Mouse (Mus musculus): ENCODE results near the gene P2ry6. TPM values are rescaled to one million over a fixed set of nuclear protein-coding genes. Genes with fewer than 3 reads are reported as not detected.

The P2ry6 gene
- polyA plus RNA-seq (2015; fragmentation: Nextera tagmentation; extraction: Ambion mirVana): 6.0 and 6.4 TPM in 2 replicates

DNA sequence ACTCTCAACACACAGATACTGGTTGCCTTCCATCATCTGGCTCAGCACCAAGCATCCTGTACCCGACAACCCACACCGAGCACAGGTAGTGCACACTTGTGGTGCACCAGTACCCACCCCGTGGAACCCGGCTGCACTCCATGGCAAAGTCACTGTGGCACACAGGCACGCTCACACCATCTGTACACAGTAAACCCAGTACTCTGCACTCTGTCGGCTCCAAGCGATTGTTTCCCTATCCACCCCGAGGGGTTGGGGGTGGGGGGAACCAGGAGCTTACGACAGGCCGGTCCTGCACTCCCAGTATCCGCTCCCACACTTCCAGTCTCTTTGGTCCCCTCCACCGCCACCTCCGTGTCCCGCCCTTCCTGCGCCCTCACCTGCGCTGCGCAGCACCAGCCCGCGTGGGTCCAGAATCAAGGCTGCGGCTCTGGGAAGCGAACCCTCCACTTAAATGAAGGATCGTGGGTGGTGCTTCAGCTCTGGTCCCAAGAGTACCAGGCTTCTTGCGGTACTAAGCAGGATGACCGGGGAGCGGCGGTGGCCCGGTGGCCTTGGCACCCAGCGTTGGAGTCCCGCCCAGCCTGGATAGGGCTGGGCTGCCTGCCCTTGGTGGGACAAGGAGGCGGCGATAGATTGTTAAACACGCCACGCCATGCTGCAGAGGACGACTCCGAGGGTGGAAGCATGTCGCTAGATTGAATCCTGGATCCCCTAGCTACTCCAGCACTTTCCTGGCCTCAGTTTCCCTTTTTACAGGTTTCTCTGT is at the start of gene P2ry6:
TSS of gene P2ry6 (minus strand) at position 515 of the 769 bp plus-strand sequence.
- no peak for DNase-seq (ENCODE audit: low spot score)

DNA sequence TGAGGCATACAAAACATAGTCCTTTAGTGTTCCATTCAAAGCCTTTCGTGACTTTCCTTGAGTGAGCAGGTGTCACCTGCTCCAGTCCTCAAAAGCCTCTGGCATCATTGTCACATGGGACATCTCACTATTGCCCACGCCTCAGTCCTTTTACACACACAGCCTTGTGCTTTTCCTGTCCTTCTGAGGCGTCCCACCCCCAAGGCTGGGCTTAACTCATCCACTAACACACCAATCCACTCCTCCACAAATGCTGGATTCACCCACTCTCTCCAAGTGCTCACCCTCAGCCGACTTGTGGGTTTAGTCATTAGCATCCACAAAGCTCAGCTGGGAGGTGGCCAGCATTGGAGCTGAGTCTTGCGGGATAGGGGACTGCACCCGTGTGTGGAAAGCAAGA is 43.0 kb upstream of the P2ry6 start:
- no peak for DNase-seq (ENCODE audit: low spot score)

DNA sequence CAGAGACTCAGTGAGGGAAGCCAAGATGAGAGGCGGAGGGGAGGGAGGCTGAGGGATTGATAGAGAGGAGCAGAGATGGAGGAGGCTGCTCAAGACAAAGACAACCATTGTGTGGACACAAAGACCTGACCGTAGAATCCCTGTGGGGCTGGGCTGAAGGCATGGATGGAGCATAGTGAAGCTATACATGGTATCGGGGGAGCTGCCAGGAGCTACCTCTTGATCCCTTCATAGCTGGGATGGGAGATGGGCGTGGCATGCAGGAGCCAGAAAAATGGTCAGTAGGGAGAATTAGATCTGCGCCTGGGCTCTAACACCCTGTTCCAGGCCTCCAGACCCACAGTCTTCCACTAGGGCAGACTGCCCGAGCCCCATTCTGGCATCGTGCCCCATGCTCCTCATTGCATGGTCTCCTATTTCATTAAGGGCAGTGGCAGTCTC is 42.6 kb upstream of the P2ry6 start:
- DNase-seq (ENCODE audit: low spot score): no peak

DNA sequence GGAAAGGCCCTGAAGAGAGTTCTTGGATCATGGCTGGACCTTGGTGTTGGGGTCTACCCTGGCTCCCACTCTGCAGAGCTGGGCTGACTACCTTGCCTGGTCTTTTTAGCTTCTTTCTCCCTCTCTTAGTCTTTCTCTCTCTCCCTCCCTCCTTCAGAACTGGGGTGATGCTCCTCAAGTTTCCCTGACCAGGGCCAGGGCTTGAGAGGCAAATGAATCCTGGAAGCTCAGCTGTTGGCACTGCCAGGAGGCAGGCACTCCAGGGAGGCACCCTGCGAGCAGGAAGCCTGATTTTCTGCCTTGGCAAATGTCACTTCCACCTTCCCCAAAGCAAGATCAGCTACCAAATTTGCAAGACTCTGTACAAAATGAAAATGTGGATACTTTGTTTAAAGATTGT is 40.5 kb upstream of the P2ry6 start:
- no peak for DNase-seq (ENCODE audit: low spot score)

DNA sequence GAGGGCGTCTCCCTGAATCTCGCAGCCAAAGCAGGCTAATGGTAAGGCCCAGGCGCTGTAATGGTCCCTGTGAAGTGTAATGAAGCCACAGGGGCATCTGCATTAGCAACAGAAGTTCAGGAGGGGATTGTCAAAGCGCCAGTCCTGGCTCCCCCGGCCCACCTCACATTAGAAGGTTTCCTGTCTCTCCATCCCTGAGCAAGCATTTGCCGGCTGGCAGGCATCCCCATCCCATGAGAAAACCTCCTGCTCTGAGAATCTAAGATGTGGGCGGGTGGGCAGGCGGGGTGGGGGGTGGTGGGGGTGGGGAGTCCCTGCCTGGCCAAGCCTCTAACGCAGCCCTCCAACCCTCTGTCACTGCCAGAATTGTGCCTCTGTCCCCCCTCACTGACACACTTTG is 39.6 kb upstream of the P2ry6 start:
- DNase-seq (ENCODE audit: low spot score): no peak

DNA sequence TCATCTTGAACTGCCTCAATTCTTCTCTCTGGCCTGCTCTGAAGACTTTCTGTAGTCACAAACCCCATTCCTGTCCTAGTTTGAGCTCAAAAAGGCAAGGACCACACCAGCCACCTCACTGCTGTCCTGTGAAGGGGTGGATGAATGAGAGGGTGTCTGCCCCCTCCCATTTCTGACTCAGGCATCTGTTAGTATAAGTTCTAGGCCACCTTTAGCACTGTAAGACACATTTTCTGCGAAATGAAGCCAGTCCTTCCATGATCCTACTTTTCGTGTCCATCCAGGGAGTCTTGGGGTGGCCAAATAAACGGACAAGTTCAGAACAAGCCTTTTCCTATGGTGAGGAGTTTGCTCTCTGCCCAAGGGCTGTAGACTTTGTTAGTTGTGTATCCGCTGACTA is 38.1 kb upstream of the P2ry6 start, which contains the start of gene P2ry2:
TSS of gene P2ry2 (minus strand) at position 326 of the 400 bp plus-strand sequence.
- DNase-seq (ENCODE audit: low spot score): no peak

DNA sequence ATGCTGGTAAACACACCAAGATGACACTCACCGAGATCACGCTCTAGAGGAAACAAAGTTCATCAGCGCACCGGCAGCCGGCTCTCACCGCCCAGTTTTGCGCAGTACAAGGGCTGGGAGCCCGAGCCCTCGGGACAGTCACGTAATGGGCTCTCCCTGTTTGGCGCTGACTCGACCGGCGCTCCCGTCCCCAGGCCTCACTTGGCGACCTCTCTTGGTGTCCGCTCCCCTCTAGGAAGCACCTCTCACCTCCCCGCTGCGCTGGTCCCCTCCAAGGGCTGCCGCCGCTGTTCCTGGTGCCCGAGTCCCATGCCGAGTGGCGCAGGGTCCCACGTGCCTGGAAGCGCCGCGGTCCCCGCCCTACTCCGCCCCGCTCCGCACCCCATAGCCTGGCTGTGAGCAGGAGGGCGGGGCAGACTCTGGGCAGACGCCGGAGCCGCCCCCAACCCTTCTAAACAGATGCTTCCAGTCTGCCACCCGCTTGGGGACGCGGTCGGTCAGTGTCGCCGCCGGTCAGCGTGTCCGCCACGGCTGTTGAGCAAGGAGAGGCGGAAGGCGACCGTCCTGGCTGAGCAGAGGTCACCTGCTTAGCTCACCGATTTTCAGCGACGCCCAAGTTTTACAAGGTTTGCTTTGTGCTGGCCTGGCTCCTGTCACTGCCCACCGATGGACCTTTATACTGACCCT is 37.4 kb upstream of the P2ry6 start:
- DNase-seq (ENCODE audit: low spot score): peak; percentile 46

DNA sequence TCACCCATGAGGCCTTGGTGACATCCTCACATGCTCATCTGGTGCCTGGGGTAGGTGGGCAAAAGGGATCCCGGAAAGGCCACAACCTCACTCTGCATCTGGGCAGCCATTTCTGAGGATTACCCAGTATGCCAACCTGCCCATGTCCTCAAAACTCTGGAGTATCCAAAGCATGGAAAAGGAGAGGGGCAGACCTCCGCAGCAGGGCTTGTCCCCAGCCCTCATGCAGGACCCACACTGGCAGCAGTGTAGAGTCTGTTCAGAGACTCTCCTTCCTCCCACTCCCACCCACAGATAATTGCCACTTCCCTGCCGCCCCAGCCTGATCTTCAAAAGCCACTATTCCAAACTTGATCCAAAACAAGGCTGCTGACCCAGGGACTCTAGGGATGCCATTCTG is 36.3 kb upstream of the P2ry6 start:
- no peak for DNase-seq (ENCODE audit: low spot score)

DNA sequence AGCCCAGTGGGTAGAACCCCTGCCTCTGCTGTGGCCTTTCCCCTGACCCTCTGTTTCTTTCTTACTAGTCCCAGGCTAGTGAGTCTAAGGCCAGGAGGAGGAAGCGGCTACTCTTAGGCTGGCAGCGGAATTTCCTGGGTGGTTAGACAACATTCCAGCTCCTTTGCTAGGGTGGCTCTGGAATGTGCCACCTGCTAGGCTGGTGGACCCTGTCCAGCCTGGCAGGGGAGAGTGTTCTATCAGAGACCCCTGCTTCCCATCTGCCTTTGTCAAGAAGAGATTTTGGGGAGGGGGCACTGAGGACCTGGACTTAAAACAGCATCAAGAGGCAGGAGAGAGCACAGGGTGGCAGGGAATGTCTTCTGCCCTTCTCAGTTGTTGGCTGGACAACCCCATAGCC is 31.8 kb upstream of the P2ry6 start:
- DNase-seq (ENCODE audit: low spot score): no peak

DNA sequence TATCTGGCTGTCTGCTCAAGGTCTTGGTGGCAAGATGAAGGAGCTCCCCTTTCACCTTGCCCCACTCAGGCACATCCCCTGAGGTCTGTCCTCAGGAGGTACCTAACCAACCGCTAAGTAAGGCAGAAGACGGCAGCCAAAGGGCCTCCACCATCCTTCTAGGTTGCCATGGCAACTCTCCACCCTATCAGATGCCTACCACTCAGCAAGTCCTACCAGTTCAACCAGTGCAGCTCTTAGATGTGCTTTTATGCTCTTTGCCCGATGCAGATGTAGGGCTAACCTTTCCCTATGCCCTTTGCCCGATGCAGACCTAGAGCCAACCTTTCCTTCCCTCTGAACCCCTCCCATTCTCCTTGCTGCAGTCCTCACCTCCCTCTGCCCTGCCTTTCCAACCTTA is 30.7 kb upstream of the P2ry6 start:
- no peak for DNase-seq (ENCODE audit: low spot score)

DNA sequence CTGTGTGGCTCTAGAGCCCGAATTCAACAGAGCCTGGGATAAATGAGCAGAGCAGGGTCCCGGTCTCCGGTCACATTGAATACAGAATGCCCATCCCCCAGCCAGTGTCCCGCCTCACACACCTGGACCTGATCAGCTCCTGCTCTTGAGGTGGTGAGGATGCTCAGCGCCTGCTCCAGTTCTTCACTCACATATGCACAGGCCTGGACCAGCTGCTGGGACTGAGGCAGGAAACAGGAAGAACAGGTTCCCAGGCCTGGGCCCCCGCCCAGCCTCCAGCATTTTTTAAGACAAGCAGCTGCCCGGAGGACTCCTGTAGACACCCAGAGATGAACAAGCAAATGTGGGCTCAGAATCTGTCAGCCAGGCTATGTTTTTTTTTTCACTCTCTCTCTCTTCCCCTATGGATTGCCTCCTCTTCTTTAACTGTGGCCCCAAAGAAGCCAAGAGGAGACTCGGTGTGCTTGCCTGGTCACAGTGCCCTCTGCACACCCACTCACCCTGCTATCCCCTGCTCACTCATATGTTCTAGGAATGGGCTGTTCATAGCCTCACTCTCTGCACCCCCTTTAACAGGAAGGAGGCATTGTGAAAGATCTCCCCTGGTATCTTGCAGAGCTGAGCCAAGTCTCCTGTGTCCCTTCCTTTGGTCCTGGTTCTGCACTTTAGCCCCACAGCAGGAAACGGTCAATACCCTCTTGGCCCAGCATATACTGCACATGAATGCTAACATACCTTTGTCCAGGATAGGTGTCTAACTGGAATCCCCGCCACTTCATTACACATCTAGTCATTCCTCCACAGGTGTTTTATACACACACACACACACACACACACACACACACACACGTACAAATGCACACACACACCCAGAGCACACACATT is 29.2 kb upstream of the P2ry6 start:
- DNase-seq (ENCODE audit: low spot score): peak; percentile 15

DNA sequence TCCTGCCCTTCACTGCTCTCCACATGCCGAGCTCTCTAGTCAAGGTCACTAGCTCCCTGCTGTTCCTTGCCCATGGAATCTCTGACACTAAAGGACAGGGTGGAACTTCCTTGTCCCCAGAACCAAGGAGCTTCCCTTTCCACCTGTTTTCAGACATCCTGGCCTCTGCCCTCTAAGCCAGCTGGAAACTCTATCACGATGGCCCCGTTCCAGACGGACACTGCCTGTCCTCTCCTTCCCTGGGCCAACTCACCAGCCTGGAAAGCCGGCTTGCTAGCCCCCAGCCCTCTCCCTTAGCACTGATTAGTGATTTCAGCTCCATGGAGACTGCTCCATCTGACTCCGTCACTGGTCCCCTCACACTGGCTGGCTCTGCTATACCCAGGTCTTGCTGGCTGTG is 27.8 kb upstream of the P2ry6 start:
- DNase-seq (ENCODE audit: low spot score): no peak

DNA sequence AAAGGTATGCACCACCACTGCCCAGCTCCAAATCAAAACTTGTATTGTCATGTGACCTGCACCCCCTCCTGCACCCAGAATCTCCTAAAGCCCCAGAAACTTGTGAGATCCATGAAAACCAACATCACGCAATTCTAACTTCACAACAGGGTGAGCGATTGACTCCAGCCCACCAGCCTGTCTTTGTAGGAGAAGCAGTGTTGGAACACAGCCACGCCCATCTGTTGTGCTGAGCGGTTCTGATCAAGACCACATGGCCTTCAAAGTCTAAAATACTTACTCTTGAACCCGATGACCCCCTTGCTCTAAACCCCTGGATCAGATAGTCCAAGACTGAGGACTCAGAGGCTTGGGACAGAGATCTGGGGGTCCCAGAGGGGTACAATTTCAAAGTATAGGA is 25.2 kb upstream of the P2ry6 start:
- no peak for DNase-seq (ENCODE audit: low spot score)

DNA sequence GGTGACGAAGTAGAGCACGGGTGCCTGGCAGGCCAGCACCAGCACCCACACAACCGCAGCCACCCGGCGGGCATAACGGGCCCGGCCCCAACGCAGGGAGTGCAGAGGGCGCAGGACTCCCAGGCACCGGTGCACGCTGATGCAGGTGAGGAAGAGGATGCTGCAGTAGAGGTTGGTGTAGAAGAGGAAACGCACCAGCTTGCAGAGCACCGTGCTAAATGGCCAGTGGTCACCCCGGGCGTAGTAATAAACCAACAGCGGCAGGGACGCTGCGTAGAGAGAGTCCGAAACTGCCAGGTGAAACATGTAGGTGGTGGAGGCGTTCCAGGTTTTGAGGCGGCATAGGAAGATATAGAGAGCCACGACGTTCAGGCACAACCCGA is 24.1 kb upstream of the P2ry6 start:
- DNase-seq (ENCODE audit: low spot score): no peak

DNA sequence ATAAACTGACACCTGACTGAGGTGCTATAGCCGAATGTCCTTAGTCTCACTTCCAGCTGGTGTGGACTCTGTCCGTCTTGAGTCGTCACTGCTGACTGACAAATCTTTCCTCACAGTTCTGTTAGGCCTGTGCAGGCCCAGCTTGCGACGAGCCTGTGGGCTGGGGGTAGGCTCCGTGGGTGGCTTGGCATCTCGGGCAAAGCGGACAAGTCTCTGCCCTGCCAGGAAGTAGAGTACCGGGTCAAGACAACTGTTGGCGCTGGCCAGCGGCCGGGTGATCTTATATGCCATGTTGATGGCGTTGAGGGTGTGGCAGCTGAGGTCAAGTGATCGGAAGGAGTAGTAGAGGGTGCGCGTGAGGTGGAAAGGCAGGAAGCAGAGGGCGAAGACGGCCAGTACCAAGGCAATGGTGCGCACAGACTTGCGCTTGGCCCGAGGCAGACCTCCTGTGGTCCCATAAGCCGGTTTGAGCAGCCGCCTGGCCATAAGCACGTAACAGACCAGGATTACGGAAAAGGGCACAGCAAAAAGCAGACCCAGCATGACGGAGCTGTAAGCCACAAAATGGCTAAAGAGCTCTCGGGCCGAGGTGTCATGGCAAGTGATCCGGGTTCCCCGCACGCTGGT is 23.6 kb upstream of the P2ry6 start:
- DNase-seq (ENCODE audit: low spot score): no peak

DNA sequence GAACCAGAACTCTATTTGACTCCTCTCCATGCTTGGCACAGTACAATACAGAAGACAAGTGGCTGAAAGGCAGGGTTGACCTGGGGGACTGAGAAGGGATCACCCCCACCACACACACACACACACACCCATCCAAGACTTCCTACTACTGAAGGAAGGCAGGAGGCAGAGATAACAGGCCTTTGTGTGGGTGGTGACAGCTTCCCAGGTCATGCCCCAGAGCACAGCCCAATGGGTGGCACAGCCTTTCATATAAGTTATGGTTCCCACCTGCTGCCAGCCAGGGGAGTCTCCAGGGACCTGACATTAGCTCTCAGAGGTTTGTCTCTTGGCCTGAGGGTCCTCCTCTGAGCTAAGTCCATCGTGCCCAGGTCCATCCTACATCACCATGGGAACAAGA is 22.8 kb upstream of the P2ry6 start:
- DNase-seq (ENCODE audit: low spot score): no peak

DNA sequence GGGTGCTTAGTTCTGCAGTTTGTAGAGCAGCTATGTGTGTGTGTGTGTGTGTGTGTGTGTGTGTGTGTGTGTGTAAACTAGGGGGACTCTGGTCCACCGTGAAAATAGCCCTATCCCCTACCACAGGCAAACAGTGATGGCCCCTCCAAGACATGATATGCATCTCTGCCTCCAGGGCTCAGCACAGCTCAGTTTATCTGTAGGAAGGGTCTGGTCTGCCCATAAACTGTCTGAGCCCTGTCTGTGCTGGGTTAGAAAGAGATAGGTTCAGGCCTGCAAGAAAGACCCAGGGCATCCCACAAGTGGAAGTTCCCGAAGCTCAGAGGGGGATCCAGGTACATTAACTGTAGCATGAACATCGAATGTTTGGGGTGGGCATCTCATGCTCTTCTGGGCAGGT is 21.5 kb upstream of the P2ry6 start:
- DNase-seq (ENCODE audit: low spot score): no peak

DNA sequence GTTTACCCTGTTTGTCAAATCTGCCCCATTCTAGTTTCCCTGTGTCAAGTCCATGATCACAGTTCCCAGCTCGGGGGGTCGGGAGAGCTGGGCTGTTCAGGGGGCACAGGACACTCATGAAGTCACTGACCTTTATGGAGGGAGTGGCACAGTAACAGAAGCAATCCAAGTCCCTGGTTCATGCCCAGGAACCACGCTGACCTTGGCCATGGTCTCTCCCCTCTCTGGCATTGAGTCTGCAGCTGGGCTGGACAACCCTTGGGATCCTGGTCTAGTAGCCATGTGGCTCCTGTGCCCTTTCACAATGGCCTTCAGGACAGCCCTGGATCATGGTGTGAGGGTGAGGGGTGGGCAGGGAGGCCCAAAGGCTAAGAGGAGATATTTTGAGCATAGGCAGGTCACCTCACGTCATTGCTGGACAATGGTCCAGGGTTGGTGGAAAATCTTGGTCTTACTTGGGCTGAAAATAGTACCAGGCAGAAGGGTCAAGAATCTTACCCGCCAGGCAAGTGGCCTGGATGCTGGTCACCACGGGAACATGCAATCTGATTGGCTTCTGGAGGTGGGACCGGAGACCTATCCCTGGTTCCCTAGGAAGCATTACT is 20.9 kb upstream of the P2ry6 start:
- no peak for DNase-seq (ENCODE audit: low spot score)

DNA sequence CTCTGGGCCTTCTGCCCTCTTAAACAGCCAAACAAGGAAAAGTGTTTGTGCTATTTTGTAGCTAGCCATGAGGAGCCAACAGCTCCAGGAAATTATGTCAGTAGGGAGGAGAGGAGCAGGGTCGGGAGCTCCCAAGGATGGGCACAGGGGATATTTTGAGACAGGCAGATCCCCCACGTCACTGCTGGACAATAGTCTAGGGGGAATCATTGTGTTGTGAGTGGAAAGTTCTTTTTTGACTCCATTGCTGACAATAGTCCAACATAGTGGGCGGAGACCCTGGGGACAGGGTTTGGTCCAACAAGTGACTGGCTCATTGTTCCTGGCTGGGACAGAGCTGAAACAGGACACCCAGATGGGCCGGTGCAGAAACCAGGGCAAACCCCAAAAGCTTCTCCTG is 18.7 kb upstream of the P2ry6 start:
- DNase-seq (ENCODE audit: low spot score): no peak

DNA sequence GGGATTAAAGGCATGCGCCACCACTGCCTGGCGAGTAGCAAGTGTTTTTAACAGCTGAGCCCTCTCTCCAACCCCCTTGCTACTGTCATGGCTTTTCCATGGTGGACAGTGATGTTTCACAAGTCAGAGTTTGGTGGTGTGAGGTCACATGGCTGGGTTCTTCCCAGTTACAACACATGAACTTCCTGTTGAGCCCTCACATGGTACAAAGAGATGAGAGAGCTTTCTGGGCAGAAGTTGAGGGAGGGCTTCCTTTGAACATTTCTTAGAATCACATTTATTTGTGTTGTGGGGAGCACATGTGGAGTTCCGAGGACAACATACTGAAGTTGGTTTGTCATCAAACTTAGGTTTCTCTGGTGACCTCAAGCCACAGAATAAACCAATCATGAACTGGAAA is 17.5 kb upstream of the P2ry6 start:
- DNase-seq (ENCODE audit: low spot score): peak; percentile 2
